Mouse (Mus musculus) G1E-ER4 (cell line): ENCODE results near the gene Pkn3. TPM values are rescaled to one million over a fixed set of nuclear protein-coding genes. Genes with fewer than 3 reads are reported as not detected.

ENCODE experiments used
- GATA1 ChIP-seq: IDR thresholded peaks from one replicate; pipeline ENCODE4 v1.8.0; 2012; ENCODE audit warnings: low read length, inconsistent platforms
- polyA plus RNA-seq: library from polyadenylated mRNA; stranded (reverse); fragments of >175 nt; gene quantifications from 2 replicates; pipeline ENCODE4 v1.2.3, GENCODE M21; 2012

The Pkn3 gene
- polyA plus RNA-seq: 26.9 and 29.7 TPM in 2 replicates

DNA sequence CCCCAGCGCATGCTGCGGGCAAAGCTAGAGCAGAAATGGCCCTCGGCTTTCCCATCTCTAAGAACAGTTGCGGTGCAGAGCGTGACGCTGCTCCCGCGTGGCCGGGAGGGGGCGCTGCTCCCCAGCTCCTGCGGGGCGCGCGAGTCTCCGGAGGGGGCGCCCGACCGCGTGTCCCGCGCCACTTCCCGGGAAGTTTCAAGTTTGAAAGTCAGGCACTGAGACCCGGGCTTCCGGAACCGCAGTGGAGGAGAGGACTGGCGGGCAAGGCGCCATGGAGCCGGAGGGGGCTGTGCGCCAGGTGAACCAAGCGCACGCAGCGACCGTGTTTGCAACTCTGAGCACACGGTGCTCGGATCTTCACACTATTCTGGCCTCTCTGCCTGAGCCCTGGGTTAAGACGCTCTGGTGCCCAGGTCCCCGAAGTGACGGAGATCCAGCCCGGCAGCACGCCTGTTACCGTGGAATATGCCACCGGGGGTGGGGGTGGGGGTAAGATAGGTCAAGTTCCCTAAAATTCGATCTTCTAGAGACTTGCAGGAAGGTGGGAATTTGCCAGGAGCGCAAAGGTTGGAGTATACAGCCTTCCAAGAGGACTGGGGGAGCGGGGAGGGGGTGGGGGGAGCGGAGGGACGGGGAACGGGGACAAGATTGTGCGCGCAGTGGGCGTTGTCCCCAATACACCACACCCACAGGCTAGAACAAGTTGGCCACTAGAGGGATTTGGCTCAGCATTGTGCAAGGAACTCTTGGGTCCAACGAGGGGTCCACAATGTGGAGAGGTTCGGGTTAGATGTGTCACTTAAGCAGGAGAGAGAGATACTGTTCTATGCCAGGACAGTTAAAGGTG, at the start of gene Pkn3:
Pkn3 (plus strand) TSS at position 183 of the 847 bp plus-strand sequence.
- TF ChIP-seq GATA1: no peak

DNA sequence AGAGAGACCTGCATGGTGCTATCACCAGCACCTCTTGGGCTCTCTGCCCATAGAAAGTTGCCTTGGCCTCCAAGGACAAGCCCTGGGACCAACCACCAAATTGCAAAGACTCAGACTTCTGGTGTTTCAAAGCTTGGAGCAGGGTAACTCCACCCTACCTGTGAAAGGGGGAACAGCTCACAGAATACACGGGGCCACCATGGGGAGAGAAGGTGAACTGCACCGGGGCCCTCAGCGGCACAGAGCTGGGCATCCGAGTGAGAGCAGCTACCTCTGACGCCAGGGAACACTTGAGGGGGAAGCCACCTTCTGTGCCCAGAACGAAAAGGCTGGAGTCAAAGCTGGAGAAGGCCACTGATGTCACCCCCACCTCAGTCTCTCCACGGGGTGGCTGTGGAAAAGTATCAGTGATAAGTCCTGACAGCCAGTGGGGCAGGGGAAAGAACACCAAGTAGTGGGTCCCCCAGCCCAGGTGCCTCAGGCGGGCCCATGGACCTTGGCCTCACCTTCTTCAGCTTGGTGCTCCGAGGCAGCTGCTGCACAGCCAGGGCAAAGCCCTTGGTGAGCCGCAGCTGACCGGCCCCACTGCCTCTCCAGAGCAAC, 45.1 kb upstream of the Pkn3 start:
- no peak for TF ChIP-seq GATA1

GRCm38 (mm10) chr2:30032957-30033356, 44.5 kb upstream of the Pkn3 start:
- no peak for TF ChIP-seq GATA1

- no peak for TF ChIP-seq GATA1
These were observed 39.7 kb upstream of the Pkn3 start for GRCm38 (mm10) chr2:30037762-30038161.

DNA sequence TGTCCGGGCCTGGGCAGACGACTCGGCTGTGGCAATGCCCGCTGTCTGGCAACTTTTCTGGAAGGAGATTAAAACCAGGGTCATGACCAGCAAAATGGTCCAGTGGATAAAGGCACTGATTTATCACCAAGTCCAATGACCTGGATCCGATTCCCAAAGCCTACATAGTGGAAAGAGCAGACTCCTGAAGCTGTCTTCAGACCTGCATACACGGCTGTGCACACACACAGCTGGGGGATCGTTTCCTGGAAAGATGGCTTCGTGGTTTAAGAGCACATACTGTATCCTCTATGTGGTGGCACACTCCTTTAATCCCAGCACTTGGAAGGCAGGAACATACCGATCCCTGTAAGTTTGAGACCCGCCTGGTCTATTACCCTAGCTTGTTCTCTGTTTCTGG, 39.1 kb upstream of the Pkn3 start:
- no peak for TF ChIP-seq GATA1

- no peak for TF ChIP-seq GATA1
These were observed 37.8 kb upstream of the Pkn3 start for GRCm38 (mm10) chr2:30039687-30040086.

DNA sequence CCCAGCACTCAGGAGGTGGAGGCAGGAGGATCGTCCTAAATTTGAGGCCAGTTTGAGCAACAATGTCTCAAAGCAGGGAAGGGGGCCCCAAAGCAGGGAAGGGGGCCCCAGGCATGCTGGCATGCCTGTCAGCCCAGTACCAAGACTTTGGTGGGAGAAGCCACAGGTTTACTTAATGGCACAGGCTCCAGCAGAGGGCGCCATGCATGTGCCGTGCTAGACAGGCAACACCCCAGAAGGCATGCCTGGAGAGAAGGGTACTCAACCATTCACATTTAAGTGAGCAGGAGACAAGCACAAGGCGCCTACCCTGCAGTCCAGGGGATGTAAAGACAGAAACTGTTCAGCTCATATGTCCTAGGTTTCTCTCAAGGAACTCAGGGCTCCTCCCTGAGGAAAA, 35.0 kb upstream of the Pkn3 start:
- no peak for TF ChIP-seq GATA1

DNA sequence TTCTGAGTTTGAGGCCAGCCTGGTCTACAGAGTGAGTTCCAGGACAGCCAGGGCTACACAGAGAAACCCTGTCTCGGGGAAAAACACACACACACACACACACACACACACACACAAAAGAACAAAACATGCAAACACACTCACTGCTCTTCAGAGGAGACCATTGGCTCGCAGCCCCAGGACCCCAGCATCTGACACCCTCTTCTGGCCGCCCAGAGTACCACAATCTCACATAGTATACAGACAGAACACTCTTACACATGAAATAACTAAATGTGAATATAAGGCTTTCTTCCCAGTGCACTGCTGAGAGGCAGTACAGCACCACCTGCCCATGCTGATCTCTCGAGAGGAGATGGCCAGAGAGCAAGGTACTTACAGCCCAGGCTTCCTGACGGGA, 32.9 kb upstream of the Pkn3 start:
- TF ChIP-seq GATA1: no peak

DNA sequence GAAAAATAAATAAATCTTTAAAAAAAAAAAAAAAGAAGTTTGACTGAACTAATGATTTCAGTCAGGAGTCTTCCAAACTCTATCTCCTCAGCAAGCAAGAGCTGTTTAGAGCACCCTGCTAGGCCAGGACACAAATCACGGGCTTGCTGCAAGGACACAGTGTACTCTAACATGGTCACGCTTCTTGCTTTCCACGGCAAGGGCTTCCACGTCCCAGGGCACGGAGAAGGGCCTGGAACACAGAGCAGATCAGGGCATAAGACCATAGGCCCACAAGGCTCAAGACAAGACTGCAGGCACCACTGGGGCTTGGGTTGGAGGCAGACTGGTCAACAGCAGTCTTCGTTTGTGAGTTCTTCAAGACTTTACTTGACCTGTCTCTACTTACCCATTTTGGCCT, 30.4 kb upstream of the Pkn3 start:
- no peak for TF ChIP-seq GATA1

GRCm38 (mm10) chr2:30048101-30048501, 29.4 kb upstream of the Pkn3 start:
- TF ChIP-seq GATA1: no peak

DNA sequence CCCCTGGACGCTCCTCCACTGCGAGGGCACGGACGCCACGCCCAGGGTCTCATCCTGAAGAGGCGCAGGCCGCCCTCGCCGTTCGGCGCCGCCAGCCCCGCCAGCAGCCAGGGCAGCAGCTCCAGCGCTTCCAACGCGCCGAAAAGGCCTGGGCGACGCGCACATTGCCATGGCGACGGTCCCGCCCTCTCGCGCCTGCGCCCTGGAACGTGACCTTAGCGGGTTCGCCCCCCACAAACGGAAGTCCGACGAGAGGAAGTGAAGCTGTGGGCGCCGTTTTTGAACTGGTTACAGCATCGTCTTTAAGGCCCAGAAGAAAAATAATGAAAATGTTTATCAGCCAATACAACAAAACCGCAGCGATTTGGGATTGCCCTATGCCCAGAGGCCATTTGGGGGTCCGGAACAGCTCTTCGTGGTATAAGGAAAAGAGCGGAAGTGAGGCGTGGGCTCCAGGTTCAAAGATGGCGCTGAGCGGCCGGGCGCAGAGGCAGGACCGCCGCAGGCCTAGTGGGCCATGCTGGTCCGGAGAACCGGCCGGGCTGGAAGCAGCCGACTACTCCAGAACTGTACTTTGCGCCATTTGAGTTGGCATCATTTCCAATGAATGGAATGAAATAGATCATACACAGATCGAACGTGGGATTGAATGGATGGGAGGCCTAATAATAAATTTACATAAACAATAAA, 28.6 kb upstream of the Pkn3 start, which contains the start of gene Wdr34:
Wdr34 (minus strand) TSS at position 183 of the 690 bp plus-strand sequence.
- no peak for TF ChIP-seq GATA1

GRCm38 (mm10) chr2:30049831-30050230, 27.7 kb upstream of the Pkn3 start:
- TF ChIP-seq GATA1: peak; percentile 28

GRCm38 (mm10) chr2:30051992-30052761, 25.3 kb upstream of the Pkn3 start:
- TF ChIP-seq GATA1: no peak

DNA sequence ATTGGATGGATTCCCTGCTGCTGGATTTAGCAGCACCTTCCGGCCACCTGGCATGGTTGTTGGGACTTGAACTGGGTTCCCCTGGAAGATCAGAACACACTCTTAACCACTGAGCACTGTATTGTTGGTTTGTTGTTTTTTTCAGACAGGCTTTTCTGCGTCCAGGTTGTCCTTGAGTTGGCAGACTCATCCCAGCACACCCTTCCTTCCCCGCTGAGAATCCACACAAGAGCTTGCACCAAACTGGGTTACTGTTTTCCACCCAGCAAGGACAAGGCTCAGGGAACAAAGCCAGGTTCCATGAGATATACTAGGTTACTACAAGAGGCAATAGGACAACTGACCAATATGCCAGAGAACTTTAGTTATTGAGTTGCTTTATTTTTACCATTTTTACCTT, 20.7 kb upstream of the Pkn3 start:
- no peak for TF ChIP-seq GATA1

GRCm38 (mm10) chr2:30057223-30057904, 20.1 kb upstream of the Pkn3 start, which contains the start of gene Set:
Gene Set, plus strand, starts transcription at chr2:30057378.
- no peak for TF ChIP-seq GATA1
